Mouse (Mus musculus): ENCODE data around the gene Agap1. TPM values are rescaled to one million over a fixed set of nuclear protein-coding genes. Genes with fewer than 3 reads are reported as not detected.

Agap1 gene
- polyA plus RNA-seq, 1 experiment from 2014 or later, result 10.8 TPM

- H3K9me3 ChIP-seq (replicated peaks; ENCODE audit: control insufficient read depth, low read length), result no peaks in the 10 kb centered on the region
These were observed 477.4 kb downstream of the Agap1 start for GRCm38 (mm10) chr1:89932021-89932423.

GRCm38 (mm10) chr1:89932616-89933015, 478.0 kb downstream of the Agap1 start:
- Histone ChIP-seq H3K9ac (ENCODE audit: low read depth, low read length) (no peak overlapping the region), H3K27me3 (ENCODE audit: control insufficient read depth, insufficient read depth, low read length) (peaks cover 96% of the 10 kb centered on the region), H3K36me3 (ENCODE audit: control insufficient read depth, insufficient read depth, low read length) (no peaks in the 10 kb centered on the region), H3K4me1 (ENCODE audit: control insufficient read depth, insufficient read depth, low read length) (peaks cover 19% of the 10 kb centered on the region), H3K9me3 (replicated peaks; ENCODE audit: control insufficient read depth, low read length) (no peaks in the 10 kb centered on the region), H3K4me2 (no peak overlapping the region), H3K27ac (ENCODE audit: low read depth, low read length) (no peak overlapping the region), H3K4me3 (ENCODE audit: low read depth, low read length) (no peak overlapping the region)
- WGBS (ENCODE audit: insufficient replicate concordance), result 1% methylated on average over 16 of the region's 16 CpGs
- no peak for ATAC-seq (replicated peaks; ENCODE audit: insufficient number of reproducible peaks, low FRiP score, low TSS enrichment)

More at GRCm38 (mm10) chr1:89932021-89932423, 477.4 kb downstream of the Agap1 start:
- Histone ChIP-seq H3K9ac (ENCODE audit: low read depth, low read length) (no peak overlapping the region), H3K27ac (ENCODE audit: low read depth, low read length) (no peak overlapping the region), H3K4me1 (ENCODE audit: control insufficient read depth, insufficient read depth, low read length) (peaks cover 24% of the 10 kb centered on the region), H3K4me3 (ENCODE audit: low read depth, low read length) (no peak overlapping the region), H3K4me2 (no peak overlapping the region; the same call in 1 of the 2 replicates), H3K36me3 (ENCODE audit: control insufficient read depth, insufficient read depth, low read length) (no peaks in the 10 kb centered on the region), H3K27me3 (ENCODE audit: control insufficient read depth, insufficient read depth, low read length) (peaks cover 96% of the 10 kb centered on the region)
- 2% methylated on average over 19 of the region's 19 CpGs for WGBS (ENCODE audit: insufficient replicate concordance)
- ATAC-seq (replicated peaks; ENCODE audit: insufficient number of reproducible peaks, low FRiP score, low TSS enrichment), result no peak

- Histone ChIP-seq H3K4me3 (ENCODE audit: low read depth, low read length) (no peak overlapping the region), H3K36me3 (ENCODE audit: control insufficient read depth, insufficient read depth, low read length) (no peaks in the 10 kb centered on the region), H3K9me3 (replicated peaks; ENCODE audit: control insufficient read depth, low read length) (no peaks in the 10 kb centered on the region), H3K27me3 (ENCODE audit: control insufficient read depth, insufficient read depth, low read length) (peaks cover 96% of the 10 kb centered on the region), H3K4me1 (ENCODE audit: control insufficient read depth, insufficient read depth, low read length) (peaks cover 19% of the 10 kb centered on the region), H3K9ac (ENCODE audit: low read depth, low read length) (no peak overlapping the region), H3K4me2 (no peak overlapping the region), H3K27ac (ENCODE audit: low read depth, low read length) (no peak overlapping the region)
- 13% methylated on average over 6 of the region's 6 CpGs for WGBS (ENCODE audit: insufficient replicate concordance)
- no peak for ATAC-seq (replicated peaks; ENCODE audit: insufficient number of reproducible peaks, low FRiP score, low TSS enrichment)
These were observed 478.4 kb downstream of the Agap1 start for GRCm38 (mm10) chr1:89933028-89933427.

- H3K4me1 ChIP-seq (ENCODE audit: control insufficient read depth, insufficient read depth, low read length), result peaks cover 18% of the 10 kb centered on the region
- H3K36me3 ChIP-seq (ENCODE audit: control insufficient read depth, insufficient read depth, low read length), result no peaks in the 10 kb centered on the region
- no peak for ATAC-seq (replicated peaks; ENCODE audit: insufficient number of reproducible peaks, low FRiP score, low TSS enrichment)
- peaks cover 94% of the 10 kb centered on the region for H3K27me3 ChIP-seq (ENCODE audit: control insufficient read depth, insufficient read depth, low read length)
- no peak overlapping the region for H3K9ac ChIP-seq (ENCODE audit: low read depth, low read length)
- H3K4me3 ChIP-seq (ENCODE audit: low read depth, low read length), result no peak overlapping the region
- 3% methylated on average over 21 of the region's 21 CpGs for WGBS (ENCODE audit: insufficient replicate concordance)
- no peaks in the 10 kb centered on the region for H3K9me3 ChIP-seq (replicated peaks; ENCODE audit: control insufficient read depth, low read length)
- H3K27ac ChIP-seq (ENCODE audit: low read depth, low read length), result no peak overlapping the region
- no peak overlapping the region for H3K4me2 ChIP-seq
These were observed 479.2 kb downstream of the Agap1 start for GRCm38 (mm10) chr1:89933786-89934185.

- 5% methylated on average over 19 of the region's 19 CpGs for WGBS (ENCODE audit: insufficient replicate concordance)
- Histone ChIP-seq H3K4me1 (ENCODE audit: control insufficient read depth, insufficient read depth, low read length) (peaks cover 14% of the 10 kb centered on the region), H3K9me3 (replicated peaks; ENCODE audit: control insufficient read depth, low read length) (no peaks in the 10 kb centered on the region), H3K4me3 (ENCODE audit: low read depth, low read length) (no peak overlapping the region), H3K9ac (ENCODE audit: low read depth, low read length) (no peak overlapping the region), H3K27ac (ENCODE audit: low read depth, low read length) (no peak overlapping the region), H3K27me3 (ENCODE audit: control insufficient read depth, insufficient read depth, low read length) (peaks cover 94% of the 10 kb centered on the region), H3K4me2 (no peak overlapping the region), H3K36me3 (ENCODE audit: control insufficient read depth, insufficient read depth, low read length) (no peaks in the 10 kb centered on the region)
- no peak for ATAC-seq (replicated peaks; ENCODE audit: insufficient number of reproducible peaks, low FRiP score, low TSS enrichment)
These were observed 480.0 kb downstream of the Agap1 start for GRCm38 (mm10) chr1:89934316-89935260.

GRCm38 (mm10) chr1:89935493-89936348, 481.1 kb downstream of the Agap1 start:
- 2% methylated on average over 29 of the region's 29 CpGs for WGBS (ENCODE audit: insufficient replicate concordance)
- Histone ChIP-seq H3K36me3 (ENCODE audit: control insufficient read depth, insufficient read depth, low read length) (no peaks in the 10 kb centered on the region), H3K9ac (ENCODE audit: low read depth, low read length) (no peak overlapping the region), H3K4me1 (ENCODE audit: control insufficient read depth, insufficient read depth, low read length) (peaks cover 9% of the 10 kb centered on the region), H3K4me3 (ENCODE audit: low read depth, low read length) (no peak overlapping the region), H3K27ac (ENCODE audit: low read depth, low read length) (no peak overlapping the region), H3K27me3 (ENCODE audit: control insufficient read depth, insufficient read depth, low read length) (peaks cover 92% of the 10 kb centered on the region), H3K9me3 (replicated peaks; ENCODE audit: control insufficient read depth, low read length) (no peaks in the 10 kb centered on the region), H3K4me2 (no peak overlapping the region)
- ATAC-seq (replicated peaks; ENCODE audit: insufficient number of reproducible peaks, low FRiP score, low TSS enrichment), result no peak

GRCm38 (mm10) chr1:89938884-89939595, 484.4 kb downstream of the Agap1 start:
- Histone ChIP-seq H3K27me3 (ENCODE audit: control insufficient read depth, insufficient read depth, low read length) (peaks cover 92% of the 10 kb centered on the region), H3K27ac (ENCODE audit: low read depth, low read length) (no peak overlapping the region), H3K4me1 (ENCODE audit: control insufficient read depth, insufficient read depth, low read length) (peaks cover 7% of the 10 kb centered on the region), H3K9me3 (replicated peaks; ENCODE audit: control insufficient read depth, low read length) (no peaks in the 10 kb centered on the region), H3K4me2 (no peak overlapping the region), H3K4me3 (ENCODE audit: low read depth, low read length) (no peak overlapping the region), H3K36me3 (ENCODE audit: control insufficient read depth, insufficient read depth, low read length) (no peaks in the 10 kb centered on the region), H3K9ac (ENCODE audit: low read depth, low read length) (no peak overlapping the region)
- WGBS (ENCODE audit: insufficient replicate concordance), result 23% methylated on average over 16 of the region's 16 CpGs
- no peak for ATAC-seq (replicated peaks; ENCODE audit: insufficient number of reproducible peaks, low FRiP score, low TSS enrichment)

GRCm38 (mm10) chr1:89939596-89939960, 485.0 kb downstream of the Agap1 start:
- Histone ChIP-seq H3K4me3 (ENCODE audit: low read depth, low read length) (no peak overlapping the region), H3K27ac (ENCODE audit: low read depth, low read length) (no peak overlapping the region), H3K36me3 (ENCODE audit: control insufficient read depth, insufficient read depth, low read length) (no peaks in the 10 kb centered on the region), H3K9ac (ENCODE audit: low read depth, low read length) (no peak overlapping the region), H3K9me3 (replicated peaks; ENCODE audit: control insufficient read depth, low read length) (no peaks in the 10 kb centered on the region), H3K4me2 (no peak overlapping the region), H3K27me3 (ENCODE audit: control insufficient read depth, insufficient read depth, low read length) (peaks cover 92% of the 10 kb centered on the region), H3K4me1 (ENCODE audit: control insufficient read depth, insufficient read depth, low read length) (peaks cover 7% of the 10 kb centered on the region)
- 26% methylated on average over 16 of the region's 16 CpGs for WGBS (ENCODE audit: insufficient replicate concordance)
- ATAC-seq (replicated peaks; ENCODE audit: insufficient number of reproducible peaks, low FRiP score, low TSS enrichment), result no peak

Measured in heart, embryonic 11.5 days (tissue).